Mouse (Mus musculus) hindbrain, embryonic 15.5 days (tissue): ENCODE measurements around the gene Lyl1. TPM values are rescaled to one million over a fixed set of nuclear protein-coding genes. Genes with fewer than 3 reads are reported as not detected.
A peak's percentile ranks its signal among the peaks of the same experiment; 100 is the strongest.

ENCODE experiments used
- ATAC-seq: fragments of 200-750 bp; cut with Nextera tagmentation; 2 replicates; pipeline ENCODE4 v1.8.0; 2017; ENCODE audit warnings: low read depth, moderate number of reproducible peaks, moderate TSS enrichment; ENCODE audit not compliant: low FRiP score
- H3K27ac ChIP-seq: fragments of 300-500 bp; sonication (generic); replicated peaks from 2 replicates; pipeline ENCODE4 v1.5.1; 2015; ENCODE audit warnings: mild to moderate bottlenecking, inconsistent platforms
- H3K27me3 ChIP-seq: fragments of 300-500 bp; sonication (generic); 2 replicates; pipeline ENCODE4 v1.6.1; 2015; ENCODE audit warnings: control low read depth, inconsistent platforms
- H3K36me3 ChIP-seq: fragments of 300-500 bp; sonication (generic); 2 replicates; pipeline ENCODE4 v1.6.1; 2015; ENCODE audit warnings: control low read depth, inconsistent platforms
- H3K4me1 ChIP-seq: fragments of 300-500 bp; sonication (generic); replicated peaks from 2 replicates; pipeline ENCODE4 v1.6.1; 2015; ENCODE audit warnings: control low read depth, inconsistent platforms
- H3K4me2 ChIP-seq: fragments of 300-500 bp; sonication (generic); 2 replicates; pipeline ENCODE4 v1.6.1; 2015; ENCODE audit warnings: moderate library complexity, mild to moderate bottlenecking, inconsistent platforms
- H3K4me3 ChIP-seq: fragments of 300-500 bp; sonication (generic); 2 replicates; pipeline ENCODE4 v1.5.1; 2015; ENCODE audit warnings: mild to moderate bottlenecking, inconsistent platforms
- H3K9ac ChIP-seq: fragments of 300-500 bp; sonication (generic); 2 replicates; pipeline ENCODE4 v1.6.1; 2015; ENCODE audit warnings: inconsistent platforms
- H3K9me3 ChIP-seq: fragments of 300-500 bp; sonication (generic); 2 replicates; pipeline ENCODE4 v1.6.1; 2016; ENCODE audit warnings: control low read depth, inconsistent platforms
- WGBS: fragments of 180-500 bp; shearing (Covaris S2); methylation state at CpG from one replicate; pipeline ENCODE4 v1.1.7; 2015; 5-methylcytosine and 5-hydroxymethylcytosine counted together
- polyA plus RNA-seq: library from polyadenylated mRNA; unstranded; fragments of >200 nt; fragmentation: Nextera tagmentation; extraction: Ambion mirVana; gene quantifications from 2 replicates; pipeline ENCODE4 v1.2.1, GENCODE M21; 2015

The Lyl1 gene
- 3.1 and 3.6 TPM in 2 replicates for polyA plus RNA-seq

DNA sequence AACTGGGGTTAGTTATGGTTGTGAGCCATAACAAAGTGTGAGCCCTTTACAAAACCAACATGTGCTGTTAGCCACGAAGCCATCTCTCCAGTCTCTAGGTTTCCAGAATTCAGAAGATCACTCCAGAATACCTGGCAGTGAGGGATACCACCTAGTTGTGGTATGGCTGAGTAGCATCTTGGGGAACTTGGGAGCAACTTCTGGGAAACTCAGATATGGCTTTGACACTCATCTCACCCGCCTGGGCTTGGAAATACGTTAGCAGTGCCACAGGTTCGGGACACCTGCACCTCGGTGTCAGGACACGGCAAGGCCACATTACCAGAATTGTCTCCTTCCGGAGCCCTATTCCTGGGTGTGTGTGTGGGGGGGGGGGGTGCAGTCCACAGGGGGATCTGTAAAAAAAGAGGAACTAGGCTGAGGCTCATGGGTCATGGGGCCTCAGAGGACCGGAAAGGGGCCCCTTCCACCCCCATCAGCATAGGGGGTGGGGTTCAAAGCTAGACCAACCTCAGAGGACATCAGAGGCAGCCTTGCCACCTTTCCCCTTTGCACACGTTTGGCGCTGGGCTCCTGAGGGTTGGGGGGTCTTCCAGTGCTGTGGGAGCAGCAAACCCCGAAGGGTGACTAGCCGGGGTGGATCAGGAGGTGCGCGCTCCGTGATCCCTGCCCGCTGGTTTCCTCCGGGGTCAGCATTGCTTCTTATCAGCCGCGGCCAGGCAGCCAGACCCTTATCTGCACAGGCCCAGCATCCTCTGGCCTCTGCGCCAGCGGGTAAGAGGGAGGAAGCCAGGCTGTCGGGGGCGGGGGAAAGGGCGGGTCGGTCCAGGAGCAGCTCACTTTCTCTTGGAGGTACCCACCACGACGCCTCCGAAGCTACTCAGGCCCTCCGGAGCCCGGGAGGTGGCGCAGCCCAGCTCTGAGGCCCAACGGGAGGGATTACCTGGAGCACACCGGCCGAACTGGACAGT, at the start of gene Lyl1:
TSS of gene Lyl1 (plus strand) at position 517 of the 971 bp plus-strand sequence.
- Histone ChIP-seq H3K27me3 (peaks cover 36% of the 10 kb centered on the region), H3K4me3 (peak within 1 kb of the TSS; percentile 5), H3K9ac (no peak within 1 kb of the TSS), H3K4me2 (peak within 1 kb of the TSS; percentile 10), H3K9me3 (no peaks in the 10 kb centered on the region), H3K36me3 (peaks cover 25% of the 10 kb centered on the region), H3K27ac (peak within 1 kb of the TSS; percentile 32), H3K4me1 (peaks cover 21% of the 10 kb centered on the region)
- ATAC-seq, result no peak
- 13% methylated on average over 34 of the region's 34 CpGs for WGBS

DNA sequence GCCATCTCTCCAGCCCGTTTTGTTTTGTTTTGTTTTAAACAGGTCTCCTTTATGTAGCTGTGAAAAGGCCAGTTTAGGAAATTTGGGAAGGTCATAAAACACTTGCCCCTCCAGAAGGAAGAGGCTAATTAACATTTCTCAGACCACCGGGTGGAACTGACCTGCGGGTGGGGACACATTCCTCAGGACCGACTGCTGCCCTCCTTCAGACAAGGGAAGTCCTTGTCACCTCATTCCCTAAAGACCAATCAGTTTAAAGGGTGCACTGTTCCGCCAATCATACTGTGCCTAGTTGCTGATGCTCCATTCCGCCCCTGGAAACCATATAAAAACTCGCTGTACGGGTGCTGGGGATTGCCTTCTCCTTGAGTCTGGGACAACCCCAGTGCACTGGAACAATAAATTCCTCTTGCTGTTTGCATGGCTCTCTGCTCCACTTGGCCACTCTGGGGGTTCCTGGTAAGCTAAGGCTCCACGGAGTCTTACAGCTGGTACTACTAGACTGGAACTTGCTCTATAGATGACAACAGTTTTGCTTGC, 48.1 kb upstream of the Lyl1 start:
- H3K27me3 ChIP-seq, result no peaks in the 10 kb centered on the region
- no peak overlapping the region for H3K4me2 ChIP-seq
- no peaks in the 10 kb centered on the region for H3K36me3 ChIP-seq
- peaks cover 20% of the 10 kb centered on the region for H3K4me1 ChIP-seq
- no peak overlapping the region for H3K27ac ChIP-seq
- H3K9me3 ChIP-seq, result no peaks in the 10 kb centered on the region
- ATAC-seq, result no peak
- no peak overlapping the region for H3K4me3 ChIP-seq
- no peak overlapping the region for H3K9ac ChIP-seq
- 67% methylated on average over 9 of the region's 9 CpGs for WGBS

DNA sequence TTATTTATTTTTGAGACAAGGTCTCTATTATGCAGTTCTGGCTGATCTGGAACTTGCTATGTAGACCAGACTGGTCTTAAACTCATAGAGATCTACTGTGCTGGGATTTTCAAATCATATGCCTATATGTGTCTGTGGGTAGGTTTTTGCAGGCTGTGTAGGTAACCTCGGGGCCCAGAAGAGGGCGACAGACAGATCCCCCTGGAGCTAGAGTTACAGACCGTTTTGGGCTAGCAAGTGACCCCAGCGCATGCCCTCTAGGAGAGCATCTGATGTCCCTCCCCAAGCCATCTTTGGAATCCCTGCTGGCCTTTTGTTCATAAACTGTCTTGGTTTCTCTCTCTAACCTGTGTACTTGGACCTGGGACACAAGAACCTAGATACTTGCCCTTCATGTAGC, 46.7 kb upstream of the Lyl1 start:
- no peak overlapping the region for H3K9ac ChIP-seq
- no peaks in the 10 kb centered on the region for H3K36me3 ChIP-seq
- WGBS, result 36% methylated on average over 4 of the region's 4 CpGs
- H3K4me2 ChIP-seq, result no peak overlapping the region
- H3K27me3 ChIP-seq, result no peaks in the 10 kb centered on the region
- peaks cover 25% of the 10 kb centered on the region for H3K4me1 ChIP-seq
- H3K27ac ChIP-seq, result peak overlapping the region; percentile 61
- ATAC-seq, result no peak
- no peaks in the 10 kb centered on the region for H3K9me3 ChIP-seq
- H3K4me3 ChIP-seq, result no peak overlapping the region

- H3K4me2 ChIP-seq, result peak overlapping the region; percentile 51
- 0 out of 2 replicates have a peak overlapping the region, but pooled peaks have one; percentile 28 for H3K9ac ChIP-seq
- H3K9me3 ChIP-seq, result no peaks in the 10 kb centered on the region
- H3K4me3 ChIP-seq, result peak overlapping the region; percentile 30
- peak; percentile 75 for ATAC-seq
- WGBS, result 5% methylated on average over 13 of the region's 15 CpGs
- H3K4me1 ChIP-seq, result peaks cover 30% of the 10 kb centered on the region
- H3K27me3 ChIP-seq, result no peaks in the 10 kb centered on the region
- peak overlapping the region; percentile 61 for H3K27ac ChIP-seq
- H3K36me3 ChIP-seq, result no peaks in the 10 kb centered on the region
These were observed 45.7 kb upstream of the Lyl1 start for GRCm38 (mm10) chr8:84655336-84656190.

DNA sequence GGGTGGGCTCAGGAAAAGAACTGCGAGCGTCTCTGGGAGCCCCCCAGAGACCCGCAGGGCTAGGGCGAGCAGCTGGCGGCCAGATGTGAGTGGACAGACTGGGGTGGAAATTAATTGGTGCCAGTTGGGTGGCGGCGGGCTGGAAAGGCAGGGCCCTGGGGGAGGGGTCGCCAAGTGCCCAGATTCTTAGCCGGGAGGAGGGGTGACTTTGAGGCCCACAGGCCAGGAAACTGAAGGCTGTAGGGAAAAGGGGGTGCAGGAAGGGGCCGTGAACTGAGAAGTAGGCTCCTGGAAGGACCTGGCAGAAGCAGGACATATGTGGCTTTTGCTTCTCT, 45.1 kb upstream of the Lyl1 start:
- under 1% methylated on average over 10 of the region's 10 CpGs for WGBS
- Histone ChIP-seq H3K4me3 (peak overlapping the region; percentile 30), H3K27ac (peak overlapping the region; percentile 61), H3K27me3 (no peaks in the 10 kb centered on the region), H3K9me3 (no peaks in the 10 kb centered on the region), H3K36me3 (no peaks in the 10 kb centered on the region), H3K9ac (peak overlapping the region; percentile 28; the same call in 1 of the 2 replicates), H3K4me1 (peaks cover 36% of the 10 kb centered on the region), H3K4me2 (peak overlapping the region; percentile 51)
- no peak for ATAC-seq

GRCm38 (mm10) chr8:84656641-84657126, 44.6 kb upstream of the Lyl1 start:
- WGBS, result 3% methylated on average over 23 of the region's 23 CpGs
- H3K4me3 ChIP-seq, result peak overlapping the region; percentile 30
- peaks cover 42% of the 10 kb centered on the region for H3K4me1 ChIP-seq
- 0 out of 2 replicates have a peak, but pooled peaks have one; percentile 13 for ATAC-seq
- peak overlapping the region; percentile 61 for H3K27ac ChIP-seq
- H3K9ac ChIP-seq, result peak overlapping the region; percentile 12; the same call in 1 of the 2 replicates
- H3K36me3 ChIP-seq, result no peaks in the 10 kb centered on the region
- H3K4me2 ChIP-seq, result peak overlapping the region; percentile 51
- H3K9me3 ChIP-seq, result no peaks in the 10 kb centered on the region
- H3K27me3 ChIP-seq, result no peaks in the 10 kb centered on the region

DNA sequence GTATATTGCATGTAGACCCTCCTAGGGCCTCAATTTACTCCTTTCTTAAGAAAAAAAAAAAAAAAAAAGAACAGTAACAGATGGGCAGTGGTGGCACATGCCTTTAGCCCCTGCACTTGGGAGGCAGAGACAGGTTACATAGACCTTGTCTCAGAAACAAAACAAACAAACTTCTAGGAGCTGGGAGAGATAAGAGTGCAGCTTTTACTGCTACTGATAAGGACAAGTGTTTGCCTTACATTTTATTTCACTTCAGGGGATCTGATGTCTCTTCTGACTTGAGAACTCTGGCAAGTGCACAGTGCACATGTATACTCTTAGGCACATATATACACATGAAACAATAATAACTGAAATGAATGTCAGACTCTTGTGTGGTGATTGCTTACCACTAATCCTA, 44.1 kb upstream of the Lyl1 start:
- Histone ChIP-seq H3K36me3 (no peaks in the 10 kb centered on the region), H3K27ac (0 out of 2 replicates have a peak overlapping the region, but pooled peaks have one; percentile 61), H3K27me3 (no peaks in the 10 kb centered on the region), H3K4me2 (peak overlapping the region; percentile 51), H3K4me1 (peaks cover 47% of the 10 kb centered on the region), H3K9ac (no peak overlapping the region), H3K4me3 (no peak overlapping the region), H3K9me3 (no peaks in the 10 kb centered on the region)
- no peak for ATAC-seq

- no peak overlapping the region for H3K27ac ChIP-seq
These were observed 43.6 kb upstream of the Lyl1 start for GRCm38 (mm10) chr8:84657680-84658079.

DNA sequence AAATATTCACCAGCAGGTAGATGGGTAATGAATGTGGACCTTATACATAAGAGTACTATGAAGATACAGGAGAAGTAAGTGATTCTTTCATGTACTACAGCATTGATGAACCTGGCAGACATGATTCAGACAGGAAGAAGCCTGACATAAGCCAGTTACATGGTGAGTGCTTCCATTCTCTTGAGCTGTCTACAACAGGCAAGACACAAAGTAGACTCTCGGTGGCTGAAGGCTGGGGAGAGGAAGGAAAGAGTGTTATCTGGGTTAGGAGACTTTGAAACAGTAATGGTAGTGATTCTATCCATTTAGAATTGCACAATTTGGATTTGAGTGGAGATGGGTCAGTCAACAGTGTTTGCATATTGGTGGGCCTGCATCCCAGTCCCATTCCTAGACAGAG, 42.3 kb upstream of the Lyl1 start:
- Histone ChIP-seq H3K9ac (no peak overlapping the region), H3K27me3 (no peaks in the 10 kb centered on the region), H3K36me3 (no peaks in the 10 kb centered on the region), H3K4me2 (no peak overlapping the region), H3K27ac (no peak overlapping the region), H3K4me1 (peaks cover 58% of the 10 kb centered on the region), H3K4me3 (no peak overlapping the region), H3K9me3 (no peaks in the 10 kb centered on the region)
- 70% methylated on average over 1 of the region's 1 CpGs for WGBS
- no peak for ATAC-seq

More at GRCm38 (mm10) chr8:84657680-84658079, 43.6 kb upstream of the Lyl1 start:
- H3K27me3 ChIP-seq, result no peaks in the 10 kb centered on the region
- ATAC-seq, result no peak
- no peaks in the 10 kb centered on the region for H3K36me3 ChIP-seq
- H3K4me3 ChIP-seq, result no peak overlapping the region
- no peak overlapping the region for H3K9ac ChIP-seq
- H3K4me2 ChIP-seq, result no peak overlapping the region
- H3K4me1 ChIP-seq, result peaks cover 49% of the 10 kb centered on the region
- H3K9me3 ChIP-seq, result no peaks in the 10 kb centered on the region
- WGBS, result 53% methylated on average over 4 of the region's 4 CpGs

GRCm38 (mm10) chr8:84659936-84660818, 41.1 kb upstream of the Lyl1 start:
- H3K4me1 ChIP-seq, result peaks cover 58% of the 10 kb centered on the region
- H3K27me3 ChIP-seq, result no peaks in the 10 kb centered on the region
- no peaks in the 10 kb centered on the region for H3K9me3 ChIP-seq
- H3K4me3 ChIP-seq, result peak overlapping the region; percentile 59
- H3K27ac ChIP-seq, result peak overlapping the region; percentile 89
- ATAC-seq, result no peak
- H3K4me2 ChIP-seq, result peak overlapping the region; percentile 56
- H3K36me3 ChIP-seq, result no peaks in the 10 kb centered on the region
- WGBS, result 3% methylated on average over 33 of the region's 33 CpGs
- H3K9ac ChIP-seq, result 0 out of 2 replicates have a peak overlapping the region, but pooled peaks have one; percentile 0
